ENCODE assay signal across 24 mouse cellular contexts in the genomic region with DNA sequence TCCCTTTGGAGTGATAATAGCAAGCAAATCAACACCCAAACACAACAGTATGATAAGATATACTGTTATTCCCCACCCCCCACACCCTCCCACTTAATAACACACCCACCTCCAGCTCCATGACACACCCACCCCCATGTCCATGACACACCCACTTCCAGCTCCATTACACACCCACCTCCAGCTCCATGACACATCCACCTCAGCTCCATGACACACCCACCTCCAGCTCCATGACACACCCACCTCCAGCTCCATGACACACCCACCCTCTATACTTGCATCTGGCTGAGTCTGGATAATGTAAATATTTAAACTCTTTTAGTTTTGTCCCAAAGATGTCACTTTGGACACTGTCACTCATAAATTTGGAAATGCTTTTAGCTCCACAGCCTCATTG.
DNase-seq lines count a peak whose midpoint lies in the region; ATAC-seq and TF ChIP-seq lines count a peak whose summit lies in the region.
"Had no signal": no experiment of that assay in that cellular context is flagged by ENCODE, and none has a peak within 500 bp of the region (broad histone marks: within the 10 kb centered on the region; RNA-seq: fewer than 3 reads in every experiment).

No protein-coding gene starts in this region.

- ATAC-seq in intestine, embryonic 16.5 days: peak; percentile 62
- peak; percentile 76; the same call in 1 of the 2 replicates for ATAC-seq in stomach, postnatal 0 days (ENCODE audit: low FRiP score, low TSS enrichment)
- no peak for ATAC-seq in granulocyte monocyte progenitor cell, adult 5-6 weeks (replicated peaks; ENCODE audit: poor library complexity, severe bottlenecking)
- ATAC-seq in frontal cortex, adult (ENCODE audit: low TSS enrichment): no peak
- ATAC-seq: activated CD4-positive, CD25-positive, alpha-beta regulatory T cell, adult 4 months; forebrain, postnatal 0 days; Patski had no signal

- H3K27ac ChIP-seq in intestine, embryonic 16.5 days (ENCODE audit: low read length): no peak overlapping the region
- no peak overlapping the region for H3K27ac ChIP-seq in stomach, postnatal 0 days (replicated peaks)
- H3K27ac ChIP-seq: embryonic facial prominence, embryonic 10.5 days; hindbrain, embryonic 15.5 days; liver, embryonic 15.5 days; lung, embryonic 15.5 days; neural tube, embryonic 15.5 days had no signal

- TF ChIP-seq CTCF in stomach, postnatal 0 days (IDR thresholded peaks at IDR 0.05; ENCODE audit: low read depth): no peak

- no peak overlapping the region for H3K4me3 ChIP-seq in intestine, embryonic 16.5 days (ENCODE audit: low read length)
- no peak overlapping the region for H3K4me3 ChIP-seq in stomach, postnatal 0 days (ENCODE audit: low read depth, low read length)
- H3K4me3 ChIP-seq: embryonic facial prominence, embryonic 10.5 days; hindbrain, embryonic 15.5 days; liver, embryonic 15.5 days; lung, embryonic 15.5 days; megakaryocyte, embryonic 14.5 days; neural tube, embryonic 15.5 days had no signal

- DNase-seq in 416B (ENCODE audit: low read depth): peak; percentile 17
- DNase-seq in R1 (ENCODE audit: low read depth, low spot score): peak; percentile 55
- peak; percentile 23 for DNase-seq in stomach, postnatal 0 days (ENCODE audit: low spot score)
- no peak for DNase-seq in thymus, adult 18-20 months
- DNase-seq: adrenal gland, postnatal 25 days; cerebellum, adult 11-12 months; cerebellum, postnatal 10 days; forebrain, postnatal 0 days; kidney, postnatal 36 days; liver; lung, postnatal 36 days; thymus, postnatal 14 days had no signal

- no peak overlapping the region for H3K4me2 ChIP-seq in intestine, embryonic 16.5 days (ENCODE audit: low read depth, low read length)
- H3K4me2 ChIP-seq in stomach, postnatal 0 days (replicated peaks; ENCODE audit: low read depth): no peak overlapping the region
- H3K4me2 ChIP-seq: heart, embryonic 11.5 days; hindbrain, embryonic 15.5 days; liver, embryonic 15.5 days; lung, embryonic 15.5 days; neural tube, embryonic 15.5 days had no signal

- H3K4me1 ChIP-seq in intestine, embryonic 16.5 days (ENCODE audit: control insufficient read depth, insufficient read depth, low read length): no peaks in the 10 kb centered on the region
- no peaks in the 10 kb centered on the region for H3K4me1 ChIP-seq in stomach, postnatal 0 days (replicated peaks; ENCODE audit: control insufficient read depth, insufficient read depth)
- H3K4me1 ChIP-seq: embryonic facial prominence, embryonic 10.5 days; hindbrain, embryonic 15.5 days; liver, embryonic 15.5 days; lung, embryonic 15.5 days; megakaryocyte, embryonic 14.5 days; neural tube, embryonic 15.5 days had no signal

- no peak for TF ChIP-seq EP300 in stomach, postnatal 0 days (optimal IDR thresholded peaks at IDR 0.05)

- H3K36me3 ChIP-seq in intestine, embryonic 16.5 days (ENCODE audit: control insufficient read depth, insufficient read depth, low read length): no peaks in the 10 kb centered on the region
- H3K36me3 ChIP-seq in stomach, postnatal 0 days (ENCODE audit: control insufficient read depth, insufficient read depth, low read length): no peaks in the 10 kb centered on the region
- H3K36me3 ChIP-seq: embryonic facial prominence, embryonic 10.5 days; hindbrain, embryonic 15.5 days; liver, embryonic 15.5 days; lung, embryonic 15.5 days; neural tube, embryonic 15.5 days had no signal

- H3K27me3 ChIP-seq in intestine, embryonic 16.5 days (replicated peaks; ENCODE audit: control insufficient read depth, insufficient read depth, low read length): no peaks in the 10 kb centered on the region
- no peaks in the 10 kb centered on the region for H3K27me3 ChIP-seq in stomach, postnatal 0 days (ENCODE audit: control insufficient read depth, insufficient read depth, low read length)
- H3K27me3 ChIP-seq: hindbrain, embryonic 15.5 days; liver, embryonic 15.5 days; lung, embryonic 15.5 days; megakaryocyte, embryonic 14.5 days; neural tube, embryonic 15.5 days; Patski had no signal

- no peak overlapping the region for H3K9ac ChIP-seq in intestine, embryonic 16.5 days (ENCODE audit: low read depth, low read length)
- no peak overlapping the region for H3K9ac ChIP-seq in stomach, postnatal 0 days (ENCODE audit: low read length)
- H3K9ac ChIP-seq: forebrain, postnatal 0 days; hindbrain, embryonic 15.5 days; liver, embryonic 15.5 days; lung, embryonic 15.5 days; neural tube, embryonic 15.5 days had no signal

- no peaks in the 10 kb centered on the region for H3K9me3 ChIP-seq in intestine, embryonic 16.5 days (ENCODE audit: control insufficient read depth, low read length)
- H3K9me3 ChIP-seq in stomach, postnatal 0 days (ENCODE audit: control insufficient read depth, low read length): no peaks in the 10 kb centered on the region
- H3K9me3 ChIP-seq: embryonic facial prominence, embryonic 10.5 days; hindbrain, embryonic 15.5 days; liver, embryonic 15.5 days; lung, embryonic 15.5 days; neural tube, embryonic 15.5 days had no signal

Comparison
In these comparisons a context has a peak if more than half of its experiments do, and no peak if none do; other contexts are left out.
1. DNase-seq: peak in 416B (single experiment), R1 (single experiment) and stomach, postnatal 0 days (single experiment); none in thymus, adult 18-20 months (0 of 2).
2. ATAC-seq: peak in intestine, embryonic 16.5 days (single experiment) and stomach, postnatal 0 days (single experiment); none in granulocyte monocyte progenitor cell, adult 5-6 weeks (single experiment) and frontal cortex, adult (single experiment).